Mouse (Mus musculus) T-helper 2 cell (primary cell): ENCODE measurements at regions not wholly inside any gene's neighbourhood (a gene's known extent, or its start where the extent isn't known, plus 50 kb on each side); places are given as distances from the start of the nearest gene placed in this dataset.

Source experiments
- in situ Hi-C: fragments of 300-600 bp; cut with MboI, MseI; formaldehyde crosslinking; loops from one replicate; pipeline ENCODE4 v1.15.1; 2025; ENCODE audit warnings: high pct_unique_total_duplicates

DNA sequence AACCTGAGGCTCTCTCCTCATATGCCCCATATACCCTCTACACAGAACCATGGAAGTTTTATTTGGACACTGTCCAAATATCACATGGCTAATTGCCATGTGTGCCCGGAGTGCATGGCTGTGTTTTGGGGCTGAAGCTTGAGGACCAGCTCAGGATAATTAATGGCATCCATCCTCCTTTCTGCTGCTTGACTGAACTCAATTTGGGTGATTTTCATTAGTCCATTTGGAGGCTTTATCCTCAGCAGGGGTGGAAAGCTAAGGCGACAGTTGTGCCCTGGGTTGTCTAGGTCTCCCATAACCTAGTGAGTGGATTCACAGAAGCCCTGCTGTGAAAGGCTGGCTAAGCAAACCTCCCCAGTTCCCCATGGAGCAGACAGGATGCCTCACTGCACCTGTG lies 148.5 kb upstream of the 4931429L15Rik start:
- in situ Hi-C loops: no loop called here

DNA sequence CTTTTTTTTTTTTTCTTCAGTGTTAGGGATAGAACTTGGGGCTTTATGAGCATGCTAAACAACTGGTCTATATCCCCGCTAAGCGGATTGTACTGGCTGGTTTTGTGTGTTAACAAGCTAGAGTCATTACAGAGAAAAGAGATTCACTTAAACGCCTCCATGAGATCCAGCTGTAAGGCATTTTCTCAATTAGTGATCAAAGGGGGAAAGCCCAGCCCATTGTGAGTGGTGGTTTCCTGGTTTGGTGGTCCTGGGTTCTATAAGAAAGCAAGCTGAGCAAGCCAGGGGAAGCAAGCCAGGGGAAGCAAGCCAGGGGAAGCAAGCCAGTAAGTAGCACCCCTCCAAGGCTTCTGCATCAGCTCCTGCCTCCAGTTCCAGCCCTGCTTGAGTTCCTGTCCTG lies 147.9 kb upstream of the 4931429L15Rik start:
- in situ Hi-C loops: no loop called here

DNA sequence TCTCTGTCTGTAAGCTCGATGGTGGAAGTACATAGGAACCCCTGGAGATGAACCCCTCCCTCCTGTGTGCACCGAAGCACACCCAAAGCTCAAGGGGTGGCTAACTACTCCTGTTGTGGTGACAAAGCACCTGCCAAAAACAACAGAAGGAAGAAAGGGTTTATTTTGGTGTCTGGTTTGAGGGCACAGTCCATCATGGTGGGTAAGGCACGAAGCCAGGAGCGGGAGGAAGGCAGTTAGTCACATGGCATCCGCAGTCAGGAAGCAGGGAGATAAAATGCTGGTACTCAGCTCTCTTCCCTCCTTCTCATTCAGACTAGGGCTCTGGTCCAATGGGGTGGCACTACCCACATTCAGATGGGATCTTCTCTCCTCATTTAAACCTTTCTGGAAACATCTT lies 142.9 kb upstream of the 4931429L15Rik start:
- in situ Hi-C loops: no loop called here

DNA sequence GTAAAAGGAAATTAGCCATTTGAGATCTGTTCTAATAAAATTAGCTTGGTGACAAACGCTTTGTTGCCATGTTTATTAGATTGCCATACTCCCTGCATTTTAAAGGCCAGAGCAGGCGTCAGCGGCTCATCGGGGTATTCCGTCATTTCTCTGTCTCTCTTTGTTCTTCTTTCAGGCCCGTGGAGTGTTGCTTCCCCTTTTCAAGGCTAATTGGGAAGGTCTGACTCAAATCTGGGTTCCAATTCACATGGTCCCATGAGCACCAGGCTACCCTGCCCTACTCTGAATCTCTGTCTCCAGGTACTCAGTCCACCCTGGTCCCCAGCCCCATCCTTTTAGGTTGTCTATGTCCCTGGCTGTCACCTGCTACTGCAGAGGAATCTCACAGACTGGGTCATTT lies 138.2 kb upstream of the 4931429L15Rik start:
- in situ Hi-C loops: no loop called here

DNA sequence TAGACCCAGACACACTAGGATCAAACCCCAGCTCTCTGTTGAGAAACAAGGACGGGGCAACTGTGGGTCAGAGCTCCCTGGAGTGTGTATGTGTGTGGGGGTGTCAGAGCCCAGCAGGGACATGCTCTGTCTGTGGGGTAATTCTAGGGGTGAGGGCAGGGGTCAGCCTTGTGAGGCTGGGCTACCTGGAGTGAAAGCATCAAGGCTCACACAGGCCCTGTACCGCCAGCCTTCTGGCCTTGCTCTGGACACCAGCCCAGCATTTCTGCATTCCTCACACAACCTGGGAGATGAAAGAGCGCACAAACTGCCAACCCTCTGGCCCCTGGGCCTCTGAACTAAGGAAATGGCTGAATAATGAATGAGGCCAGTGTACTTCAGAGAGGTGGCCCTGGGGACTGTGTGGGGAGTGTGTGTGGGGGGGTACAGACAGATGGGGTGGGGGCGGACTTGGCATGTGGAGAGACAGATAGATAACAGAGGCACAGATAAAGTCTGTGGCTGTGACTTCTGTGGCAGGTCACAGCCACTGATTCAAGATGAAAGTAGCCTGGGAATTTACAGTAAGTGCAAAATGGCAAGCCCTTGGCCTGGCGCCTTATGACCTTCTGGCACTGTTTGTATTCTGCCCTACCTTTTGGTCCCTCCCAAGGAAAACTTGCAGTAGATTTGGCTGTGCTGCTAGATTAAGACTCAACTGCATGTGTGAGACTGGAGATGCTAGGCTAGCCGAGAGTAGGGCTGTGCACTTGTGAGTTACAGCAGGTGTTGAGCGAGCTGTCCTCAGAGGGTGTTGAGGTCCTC lies 135.2 kb upstream of the 4931429L15Rik start:
- in situ Hi-C loops: no loop called here

DNA sequence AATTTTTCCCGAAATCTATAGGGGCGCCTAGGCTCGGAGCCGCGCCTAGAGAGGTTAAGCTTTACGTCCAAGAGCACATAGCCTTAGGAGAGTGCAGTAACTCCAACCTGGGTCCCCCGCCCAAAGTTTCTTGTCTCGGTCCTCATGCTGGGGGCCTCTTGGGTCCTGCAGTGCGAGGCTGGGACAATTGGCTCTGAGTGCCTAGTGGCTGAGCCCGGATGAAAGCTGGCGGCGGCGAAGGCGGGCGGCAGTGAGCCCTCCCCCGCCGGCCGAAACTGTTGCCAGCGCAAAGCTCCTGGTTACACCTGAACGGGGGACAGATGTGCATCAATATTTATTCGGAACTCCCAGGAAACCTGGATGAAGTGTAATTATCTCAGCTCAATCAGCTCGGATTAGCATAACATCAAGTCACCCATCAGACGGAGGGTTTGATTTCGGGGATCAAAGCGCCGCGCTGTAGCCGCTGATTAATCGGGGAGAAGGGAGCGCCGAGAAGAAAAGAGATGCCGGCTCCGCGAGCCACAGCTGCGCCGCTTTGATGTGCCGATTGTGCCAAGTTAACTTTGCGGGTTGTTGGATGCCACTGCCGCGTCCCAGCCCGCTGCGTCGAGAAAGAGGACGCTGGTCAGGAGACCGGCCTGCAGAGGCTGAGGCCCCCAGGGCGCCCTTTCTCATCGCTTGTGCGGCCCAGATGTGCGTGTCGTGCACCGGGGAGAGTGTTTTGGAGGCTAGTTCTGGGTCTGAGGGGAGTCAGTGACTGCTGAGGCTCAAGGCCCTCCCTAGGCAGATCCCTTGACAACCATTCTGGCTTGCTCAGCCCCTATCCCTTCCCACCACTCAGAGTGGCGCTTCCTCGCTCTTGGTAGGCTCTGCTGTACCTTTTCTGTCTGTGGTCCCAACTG lies 123.7 kb upstream of the 4931429L15Rik start:
- in situ Hi-C loops: no loop called here

DNA sequence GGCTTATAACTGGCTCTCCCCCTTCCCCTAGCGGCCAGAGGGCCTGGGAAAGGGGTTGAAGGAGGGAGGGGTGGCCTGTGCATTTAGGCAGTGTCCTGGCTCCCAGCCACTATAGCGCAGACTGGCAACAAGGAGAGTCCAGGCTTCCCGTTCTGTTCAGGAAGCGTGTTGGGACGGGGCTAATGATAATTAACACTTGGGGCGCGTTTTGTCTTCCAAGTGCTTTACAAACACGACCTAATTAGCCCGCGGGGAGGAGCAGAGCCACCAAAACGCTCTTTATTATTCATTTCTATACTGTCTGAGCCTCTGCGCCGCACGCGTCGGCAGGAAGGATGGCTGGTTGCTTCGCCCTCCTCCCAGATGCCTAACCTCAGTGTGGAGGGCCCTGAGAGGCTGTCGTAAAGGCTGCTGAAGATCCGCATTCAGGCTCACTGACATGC lies 123.0 kb upstream of the 4931429L15Rik start:
- in situ Hi-C loops: no loop called here

DNA sequence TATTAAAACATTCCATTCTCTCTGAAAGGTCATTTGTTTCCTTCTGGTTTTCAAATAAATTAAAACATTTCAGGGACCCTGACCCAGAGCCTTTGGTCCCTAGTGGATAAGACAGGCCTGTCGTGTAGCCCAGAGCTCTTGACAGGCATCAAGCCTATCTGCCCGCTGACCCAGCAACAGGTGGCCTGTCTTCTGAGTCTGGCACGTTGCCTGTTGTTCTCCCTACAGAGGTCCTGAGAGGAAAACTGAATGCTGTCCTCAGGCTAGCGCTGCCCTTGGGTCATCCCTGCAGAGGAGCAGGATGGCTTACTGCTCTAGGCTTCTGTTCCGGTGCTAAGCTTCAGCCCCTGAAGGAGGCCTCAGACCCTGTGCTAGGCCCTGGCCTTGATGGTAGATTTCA lies 120.4 kb upstream of the 4931429L15Rik start:
- in situ Hi-C loops: no loop called here

DNA sequence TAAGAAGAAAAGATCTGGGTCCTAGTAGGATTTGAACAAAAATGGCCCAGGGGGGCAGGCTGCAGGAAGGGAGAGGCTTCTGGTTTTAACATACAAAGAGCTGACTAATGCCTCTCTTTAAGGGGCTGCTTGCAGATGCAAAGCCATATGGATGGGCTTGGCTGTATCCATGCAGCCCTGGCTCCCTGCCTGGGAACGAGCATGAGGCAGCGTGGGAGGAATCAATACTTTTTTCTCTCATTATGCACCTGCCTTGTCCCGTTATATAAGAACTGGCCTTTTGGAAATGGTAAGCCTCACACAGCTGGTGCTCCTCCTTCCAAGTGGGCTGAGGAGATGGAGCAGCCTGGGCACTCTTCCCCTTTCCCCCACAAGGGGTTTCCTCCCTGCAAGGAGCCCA lies 114.9 kb upstream of the 4931429L15Rik start:
- in situ Hi-C loops: no loop called here

DNA sequence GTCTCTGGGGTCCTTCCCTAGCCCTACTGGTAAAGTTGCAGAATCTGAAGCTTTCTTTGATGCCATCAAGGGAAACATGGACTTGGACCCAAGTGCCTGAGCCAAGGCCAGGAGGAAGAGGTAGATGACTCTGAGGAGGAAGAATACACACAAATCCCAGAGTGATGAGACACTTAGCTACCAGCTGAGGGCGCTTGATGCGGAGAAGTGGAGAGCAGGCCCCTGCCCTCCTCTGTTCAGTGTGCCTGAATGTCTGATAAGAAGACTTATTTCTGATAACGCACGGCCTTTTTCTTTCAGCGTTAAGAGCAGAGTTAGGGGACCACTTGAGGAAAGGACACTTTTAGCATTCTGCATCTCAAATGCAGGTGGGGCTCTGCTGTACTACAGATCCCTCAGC lies 113.9 kb upstream of the 4931429L15Rik start:
- in situ Hi-C loops: no loop called here

DNA sequence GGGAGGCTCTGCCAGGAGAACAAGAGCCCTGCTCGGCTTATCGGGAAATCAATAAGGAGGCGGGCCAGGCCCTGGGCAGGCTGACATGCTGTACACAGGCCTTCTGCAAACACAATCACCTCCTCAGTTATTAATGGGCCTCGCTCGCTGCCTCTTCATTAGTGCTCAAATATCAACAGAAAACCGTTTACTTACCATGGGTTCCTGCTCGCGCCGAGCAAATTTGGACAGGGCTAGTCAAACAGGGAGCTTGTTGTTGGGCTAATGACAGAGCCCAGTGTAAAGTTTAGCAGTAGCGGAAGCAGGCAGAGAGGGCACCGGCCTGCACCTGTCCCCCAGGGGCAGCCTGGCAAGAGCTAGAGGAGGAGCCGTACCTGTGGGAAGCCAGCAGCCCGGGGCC lies 111.3 kb upstream of the 4931429L15Rik start:
- in situ Hi-C loops: no loop called here

DNA sequence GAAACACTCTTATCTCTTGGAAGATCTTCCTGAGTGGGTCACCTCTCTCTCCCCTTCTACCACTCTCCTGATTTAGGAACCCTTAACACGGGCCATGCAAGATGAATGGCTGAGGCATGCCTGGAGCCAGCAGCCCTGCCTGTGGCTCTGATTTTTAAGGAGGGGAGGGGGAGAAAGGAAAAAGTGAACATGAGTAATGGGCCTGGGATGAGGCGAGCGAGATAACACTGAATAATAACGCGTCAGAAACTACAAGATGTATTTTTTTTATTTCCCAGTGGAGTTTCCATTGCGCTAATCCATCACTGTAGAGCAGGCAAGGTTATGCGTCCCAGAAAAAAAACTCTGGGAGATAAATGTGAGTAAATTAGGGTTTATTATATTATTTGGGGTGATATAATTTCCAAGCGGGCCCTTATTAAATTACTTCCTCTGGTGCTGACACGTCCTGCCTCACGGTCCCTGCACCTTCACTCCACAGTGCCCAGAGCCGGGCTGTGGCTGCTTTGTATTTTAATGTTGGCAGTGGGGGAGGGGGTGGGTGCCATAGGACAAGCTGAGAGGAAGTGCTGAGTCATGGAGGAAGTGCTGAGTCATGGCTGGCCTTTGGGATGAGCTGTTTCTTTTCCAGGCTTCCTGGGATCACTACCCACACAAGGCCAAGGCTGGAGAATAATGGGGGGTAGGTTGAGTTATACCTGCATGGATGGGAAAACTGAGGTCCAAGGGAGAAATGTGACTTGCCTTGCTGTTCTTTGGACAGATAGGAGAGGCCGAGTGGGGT lies 103.6 kb upstream of the 4931429L15Rik start:
- in situ Hi-C loops: no loop called here

DNA sequence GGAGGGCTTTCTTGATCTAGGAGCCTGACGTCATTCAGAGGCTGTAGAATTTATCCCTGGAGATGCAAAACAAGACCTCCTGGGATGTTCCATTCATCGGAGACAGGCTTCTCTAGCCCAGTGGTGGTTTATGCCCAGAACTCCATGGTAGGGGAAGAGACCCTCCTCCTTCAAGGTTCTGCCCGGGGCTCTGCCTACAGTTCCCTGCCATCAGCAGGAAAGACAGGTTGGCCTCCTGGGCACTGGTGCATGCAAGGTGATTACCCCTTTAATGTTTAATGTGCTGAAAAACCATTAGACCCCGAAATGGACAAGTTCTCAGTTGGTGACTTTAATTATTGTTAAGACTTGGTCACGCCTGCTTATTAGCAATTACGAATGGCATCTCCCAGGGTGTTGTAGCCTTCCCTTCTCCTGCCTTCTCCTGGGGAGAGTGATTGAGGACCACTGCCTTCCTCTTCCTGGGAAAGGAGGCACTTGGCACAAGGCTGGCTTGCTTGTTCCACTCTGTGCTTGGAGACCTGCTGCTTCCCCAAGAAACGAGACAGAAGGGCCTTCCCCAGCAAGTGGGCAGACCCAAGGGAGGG lies 102.0 kb upstream of the 4931429L15Rik start:
- in situ Hi-C loops: no loop called here

DNA sequence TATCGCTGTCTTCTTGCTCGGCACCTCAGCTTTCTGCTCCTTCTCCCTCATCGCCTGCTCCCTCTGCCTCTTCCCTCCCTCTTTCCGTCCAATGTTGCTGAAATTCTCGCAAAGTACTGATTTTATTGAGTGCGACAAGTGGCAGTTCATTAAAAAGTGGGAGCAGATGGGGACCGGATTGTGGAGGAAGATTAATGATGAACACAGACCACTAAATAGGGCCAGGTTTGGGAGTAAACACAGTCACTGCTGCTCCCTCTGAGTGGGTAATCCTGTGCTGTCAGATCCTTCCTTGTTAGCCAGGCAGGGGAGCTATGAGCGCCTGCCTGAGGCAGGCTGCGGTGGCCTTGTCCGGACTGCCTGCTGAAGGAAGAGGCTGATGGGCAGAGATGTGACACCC lies 91.9 kb upstream of the 4931429L15Rik start:
- in situ Hi-C loops: no loop called here

DNA sequence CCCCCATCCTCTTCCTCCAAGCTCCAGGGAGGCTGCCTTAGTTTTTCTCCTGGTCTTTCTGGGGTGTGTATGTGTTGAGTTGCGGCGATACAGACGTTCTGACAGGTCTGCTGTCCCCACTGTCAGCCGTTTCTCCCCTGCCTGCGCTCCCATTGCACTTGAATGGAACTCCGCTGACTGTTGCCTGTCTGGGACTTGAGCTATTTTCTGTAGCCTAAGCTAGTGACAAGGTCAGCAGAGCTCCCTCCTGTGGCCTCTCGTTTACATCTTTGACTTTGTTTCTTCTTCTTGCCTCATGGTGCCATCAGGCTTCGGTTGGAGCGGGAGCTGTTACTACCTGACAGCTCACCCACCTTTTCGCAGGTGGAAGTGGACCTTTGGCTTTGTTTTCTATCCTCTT lies 89.0 kb upstream of the 4931429L15Rik start:
- in situ Hi-C loops: no loop called here

DNA sequence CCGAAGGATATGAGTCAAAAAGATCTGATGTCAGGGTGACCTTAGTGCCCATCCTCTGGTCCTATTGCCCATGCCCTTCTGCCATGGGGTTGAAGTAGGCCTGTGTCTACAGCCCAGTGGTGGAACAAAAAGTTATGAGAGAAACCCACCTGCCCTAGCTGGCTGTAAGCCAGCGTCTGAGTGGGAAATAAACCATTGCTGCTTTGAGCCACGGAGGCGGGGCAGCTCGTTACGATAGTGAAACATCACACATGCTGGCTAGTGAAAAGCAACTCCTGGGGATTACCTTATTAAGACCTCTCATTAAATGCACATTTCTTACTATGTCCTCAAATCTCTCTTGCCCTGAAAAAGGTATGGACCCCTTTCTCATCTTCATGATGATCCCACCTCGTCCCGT lies 86.8 kb upstream of the 4931429L15Rik start:
- in situ Hi-C loops: no loop called here

DNA sequence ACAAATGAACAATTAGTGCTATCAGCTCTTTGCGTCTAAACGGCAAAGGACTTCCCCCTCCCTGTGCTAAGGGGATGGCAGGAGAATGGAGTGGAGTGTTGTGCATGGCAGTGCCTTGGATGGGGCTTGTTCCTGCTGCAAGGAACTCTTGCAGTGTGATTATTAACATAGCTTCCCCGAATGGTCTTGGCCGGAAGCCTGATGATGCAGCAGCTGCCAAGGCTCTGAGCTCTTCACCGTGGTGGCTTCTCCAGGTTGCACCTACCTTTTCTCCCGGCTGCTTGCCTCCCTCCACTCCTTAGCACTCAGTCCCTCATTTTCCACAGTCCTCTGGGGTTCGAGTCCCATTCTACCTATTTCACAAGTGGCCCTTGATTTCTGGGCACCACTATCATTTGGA lies 76.8 kb upstream of the 4931429L15Rik start:
- in situ Hi-C loops: no loop called here

DNA sequence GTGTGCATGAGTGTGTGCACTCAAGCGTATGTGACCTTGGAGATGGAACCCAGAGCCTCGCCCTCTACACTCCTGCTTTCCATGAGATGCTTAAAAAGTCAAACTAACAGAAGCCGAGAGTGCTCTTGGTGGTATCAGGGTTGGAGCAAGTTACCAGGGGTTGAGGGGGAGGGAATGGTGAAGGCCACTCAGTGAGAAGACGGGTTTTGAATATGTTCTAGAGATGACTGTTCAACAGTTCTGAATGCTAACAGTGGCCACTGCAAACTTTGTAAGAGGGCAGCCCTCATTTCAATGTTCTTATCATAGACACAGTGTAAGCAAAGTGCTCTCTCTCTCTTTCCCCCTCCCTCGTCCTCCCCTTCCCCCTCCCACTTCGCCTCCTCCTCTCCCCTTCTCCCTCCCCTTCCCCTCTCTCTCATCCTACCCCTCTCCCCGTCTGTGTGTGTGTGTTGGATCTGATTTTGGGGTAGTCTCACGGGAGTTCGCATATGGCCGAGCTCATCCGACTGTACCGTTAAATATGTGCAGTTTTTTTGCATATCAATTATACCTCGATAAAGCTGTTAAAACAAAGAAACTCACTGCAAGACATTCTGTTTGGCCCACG lies 75.5 kb upstream of the 4931429L15Rik start:
- in situ Hi-C loops: no loop called here

DNA sequence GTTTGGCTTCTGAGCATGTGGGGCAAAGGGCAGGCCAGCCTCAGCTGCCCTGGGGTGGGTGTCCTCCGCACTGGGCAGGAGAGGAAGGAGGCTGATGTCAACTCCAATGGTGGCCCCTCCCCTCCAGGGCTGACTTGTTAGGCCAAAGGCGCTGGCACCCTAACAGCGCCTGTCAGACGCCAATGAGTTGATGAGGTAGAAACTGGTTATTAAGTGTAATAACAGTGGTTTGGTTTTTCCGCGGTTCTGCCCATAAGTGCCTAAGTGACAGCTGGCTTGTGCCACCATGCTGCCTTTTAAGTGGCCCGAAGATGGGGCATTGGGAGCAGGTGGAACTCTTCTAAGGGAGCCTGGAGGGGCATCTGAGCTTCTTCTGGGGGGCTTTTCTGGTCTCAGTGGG lies 74.5 kb upstream of the 4931429L15Rik start:
- in situ Hi-C loops: no loop called here

DNA sequence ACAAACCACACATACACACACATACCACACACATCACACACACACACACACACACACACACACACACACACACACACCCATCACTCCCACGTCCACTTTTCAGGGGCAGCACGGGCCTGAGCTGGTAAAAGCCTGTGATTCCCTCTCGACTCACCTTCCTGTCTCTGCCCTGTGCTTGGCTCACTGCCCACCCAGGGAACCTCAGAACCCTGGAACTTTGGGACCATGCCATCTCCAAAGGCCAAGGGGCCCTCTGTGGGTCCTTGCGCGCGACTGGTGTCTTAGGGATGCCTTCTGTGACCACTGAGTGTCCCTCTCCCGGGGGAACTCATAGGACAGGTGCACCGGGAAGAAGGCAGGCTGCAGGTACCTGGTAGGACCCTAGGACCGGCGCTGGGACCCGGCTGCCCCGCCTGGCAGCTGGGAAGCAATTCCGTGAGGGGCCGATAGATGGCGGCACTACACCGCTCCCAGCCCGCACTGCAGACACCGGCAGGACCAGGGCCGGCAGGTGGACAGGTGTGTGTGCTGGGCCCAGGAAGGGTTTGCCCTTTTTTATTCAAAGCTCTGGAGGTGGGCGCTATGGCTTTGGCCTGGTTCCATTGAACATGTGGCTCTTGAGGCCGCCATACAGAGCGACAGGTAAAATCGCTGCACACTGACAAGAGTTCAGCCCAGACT lies 73.0 kb upstream of the 4931429L15Rik start:
- in situ Hi-C loops: no loop called here

DNA sequence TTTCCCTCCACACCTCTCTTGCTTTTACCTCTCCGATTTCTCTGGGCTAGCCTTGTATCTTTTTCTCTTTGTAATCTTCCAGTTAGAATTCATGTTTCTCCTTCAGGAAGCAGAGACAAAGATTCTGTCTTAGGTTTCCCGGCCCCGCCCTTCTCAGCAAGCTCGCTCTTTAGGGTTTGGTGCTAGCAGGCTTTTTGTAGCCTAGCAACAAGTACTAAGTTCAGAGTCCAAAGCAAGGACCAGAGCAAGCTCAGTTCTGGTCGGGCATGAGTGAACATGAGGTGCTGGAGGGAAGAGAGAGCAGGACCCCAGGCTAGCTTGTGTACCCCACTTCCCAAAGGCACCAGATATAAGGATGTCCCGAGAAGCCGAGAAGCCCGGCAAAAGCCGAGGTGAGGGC lies 70.0 kb upstream of the 4931429L15Rik start:
- in situ Hi-C loops: no loop called here
